Mouse (Mus musculus): ENCODE measurements around the gene Med12l. TPM values are rescaled to one million over a fixed set of nuclear protein-coding genes. Genes with fewer than 3 reads are reported as not detected.

The Med12l gene
- polyA plus RNA-seq, 1 experiment from 2014 or later = 2.1 TPM

DNA sequence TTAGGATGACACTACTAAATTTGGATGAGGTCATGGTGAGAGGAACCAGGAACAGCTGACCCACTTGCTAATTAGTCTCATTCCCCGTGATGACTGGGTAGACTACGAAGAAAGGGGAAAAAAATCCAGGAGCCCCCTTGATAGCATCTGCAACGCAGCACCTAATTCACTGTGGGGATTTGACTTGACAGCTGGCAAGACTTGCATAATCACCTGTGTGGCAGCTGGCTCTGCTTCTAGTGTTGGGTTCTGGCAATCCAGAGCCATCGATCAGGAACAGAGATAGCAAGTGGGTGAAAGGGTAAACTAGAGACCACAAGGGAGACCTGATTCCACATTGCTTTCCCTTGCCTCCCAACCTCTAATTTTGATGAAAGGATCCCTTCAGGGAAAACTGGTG lies 19.8 kb upstream of the Med12l start:
- Histone ChIP-seq H3K4me1 (ENCODE audit: control insufficient read depth, insufficient read depth, low read length) (no peaks in the 10 kb centered on the region), H3K4me3 (ENCODE audit: low read depth, low read length) (no peak overlapping the region), H3K36me3 (ENCODE audit: control insufficient read depth, insufficient read depth, low read length) (no peaks in the 10 kb centered on the region), H3K9ac (replicated peaks; ENCODE audit: low read depth, low read length) (no peak overlapping the region), H3K27me3 (ENCODE audit: control insufficient read depth, insufficient read depth, low read length) (no peaks in the 10 kb centered on the region), H3K27ac (ENCODE audit: low read length) (no peak overlapping the region), H3K4me2 (replicated peaks; ENCODE audit: low read depth, low read length) (no peak overlapping the region), H3K9me3 (ENCODE audit: control insufficient read depth, low read depth, low read length) (no peaks in the 10 kb centered on the region)
- ATAC-seq (ENCODE audit: insufficient number of reproducible peaks, insufficient read depth, low FRiP score, low read depth) = no peak
- WGBS = 43% methylated on average over 4 of the region's 4 CpGs

GRCm38 (mm10) chr3:58989374-58989773 lies 16.3 kb upstream of the Med12l start:
- 44% methylated on average over 3 of the region's 3 CpGs for WGBS
- H3K4me3 ChIP-seq (ENCODE audit: low read depth, low read length) = no peak overlapping the region
- H3K4me1 ChIP-seq (ENCODE audit: control insufficient read depth, insufficient read depth, low read length) = no peaks in the 10 kb centered on the region
- no peaks in the 10 kb centered on the region for H3K27me3 ChIP-seq (ENCODE audit: control insufficient read depth, insufficient read depth, low read length)
- H3K4me2 ChIP-seq (replicated peaks; ENCODE audit: low read depth, low read length) = no peak overlapping the region
- no peak overlapping the region for H3K9ac ChIP-seq (replicated peaks; ENCODE audit: low read depth, low read length)
- no peak for ATAC-seq (ENCODE audit: insufficient number of reproducible peaks, insufficient read depth, low FRiP score, low read depth)
- H3K9me3 ChIP-seq (ENCODE audit: control insufficient read depth, low read depth, low read length) = no peaks in the 10 kb centered on the region
- no peak overlapping the region for H3K27ac ChIP-seq (ENCODE audit: low read length)
- no peaks in the 10 kb centered on the region for H3K36me3 ChIP-seq (ENCODE audit: control insufficient read depth, insufficient read depth, low read length)

DNA sequence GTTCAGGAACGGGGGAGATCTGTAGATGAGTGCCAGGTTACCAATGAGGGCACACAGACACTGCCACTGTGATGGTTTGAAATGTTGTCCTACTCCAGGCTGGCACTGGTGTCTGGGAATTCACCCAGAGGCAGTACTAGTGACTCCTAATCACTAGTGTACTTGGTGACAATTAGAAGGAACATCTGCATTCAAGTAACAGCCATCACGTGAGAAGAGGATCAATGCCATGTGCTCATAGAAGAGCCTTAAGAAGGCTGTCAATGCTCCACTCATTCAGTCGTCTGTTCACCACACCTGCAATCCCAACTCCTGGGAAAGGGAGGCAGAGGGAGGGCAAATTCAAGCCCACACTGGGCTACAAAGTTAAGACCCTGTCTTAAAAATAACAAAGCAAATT lies 15.1 kb upstream of the Med12l start:
- Histone ChIP-seq H3K27me3 (ENCODE audit: control insufficient read depth, insufficient read depth, low read length) (no peaks in the 10 kb centered on the region), H3K36me3 (ENCODE audit: control insufficient read depth, insufficient read depth, low read length) (no peaks in the 10 kb centered on the region), H3K27ac (ENCODE audit: low read length) (no peak overlapping the region), H3K4me2 (replicated peaks; ENCODE audit: low read depth, low read length) (no peak overlapping the region), H3K4me1 (ENCODE audit: control insufficient read depth, insufficient read depth, low read length) (no peaks in the 10 kb centered on the region), H3K4me3 (ENCODE audit: low read depth, low read length) (no peak overlapping the region), H3K9ac (replicated peaks; ENCODE audit: low read depth, low read length) (no peak overlapping the region), H3K9me3 (ENCODE audit: control insufficient read depth, low read depth, low read length) (no peaks in the 10 kb centered on the region)
- WGBS = 54% methylated on average over 3 of the region's 3 CpGs
- ATAC-seq (ENCODE audit: insufficient number of reproducible peaks, insufficient read depth, low FRiP score, low read depth) = no peak

- H3K9me3 ChIP-seq (ENCODE audit: control insufficient read depth, low read depth, low read length) = no peaks in the 10 kb centered on the region
- H3K4me1 ChIP-seq (ENCODE audit: control insufficient read depth, insufficient read depth, low read length) = no peaks in the 10 kb centered on the region
- H3K9ac ChIP-seq (replicated peaks; ENCODE audit: low read depth, low read length) = no peak overlapping the region
- H3K27ac ChIP-seq (ENCODE audit: low read length) = no peak overlapping the region
- ATAC-seq (ENCODE audit: insufficient number of reproducible peaks, insufficient read depth, low FRiP score, low read depth) = no peak
- no peak overlapping the region for H3K4me3 ChIP-seq (ENCODE audit: low read depth, low read length)
- H3K4me2 ChIP-seq (replicated peaks; ENCODE audit: low read depth, low read length) = no peak overlapping the region
- H3K27me3 ChIP-seq (ENCODE audit: control insufficient read depth, insufficient read depth, low read length) = no peaks in the 10 kb centered on the region
- H3K36me3 ChIP-seq (ENCODE audit: control insufficient read depth, insufficient read depth, low read length) = no peaks in the 10 kb centered on the region
These were observed 13.5 kb upstream of the Med12l start for GRCm38 (mm10) chr3:58992122-58992521.

- no peak overlapping the region for H3K27ac ChIP-seq (ENCODE audit: low read length)
- H3K27me3 ChIP-seq (ENCODE audit: control insufficient read depth, insufficient read depth, low read length) = no peaks in the 10 kb centered on the region
- no peaks in the 10 kb centered on the region for H3K4me1 ChIP-seq (ENCODE audit: control insufficient read depth, insufficient read depth, low read length)
- no peaks in the 10 kb centered on the region for H3K9me3 ChIP-seq (ENCODE audit: control insufficient read depth, low read depth, low read length)
- ATAC-seq (ENCODE audit: insufficient number of reproducible peaks, insufficient read depth, low FRiP score, low read depth) = no peak
- no peak overlapping the region for H3K9ac ChIP-seq (replicated peaks; ENCODE audit: low read depth, low read length)
- H3K4me3 ChIP-seq (ENCODE audit: low read depth, low read length) = no peak overlapping the region
- no peak overlapping the region for H3K4me2 ChIP-seq (replicated peaks; ENCODE audit: low read depth, low read length)
- no peaks in the 10 kb centered on the region for H3K36me3 ChIP-seq (ENCODE audit: control insufficient read depth, insufficient read depth, low read length)
- 88% methylated on average over 3 of the region's 3 CpGs for WGBS
These were observed 12.0 kb upstream of the Med12l start for GRCm38 (mm10) chr3:58993619-58994018.

DNA sequence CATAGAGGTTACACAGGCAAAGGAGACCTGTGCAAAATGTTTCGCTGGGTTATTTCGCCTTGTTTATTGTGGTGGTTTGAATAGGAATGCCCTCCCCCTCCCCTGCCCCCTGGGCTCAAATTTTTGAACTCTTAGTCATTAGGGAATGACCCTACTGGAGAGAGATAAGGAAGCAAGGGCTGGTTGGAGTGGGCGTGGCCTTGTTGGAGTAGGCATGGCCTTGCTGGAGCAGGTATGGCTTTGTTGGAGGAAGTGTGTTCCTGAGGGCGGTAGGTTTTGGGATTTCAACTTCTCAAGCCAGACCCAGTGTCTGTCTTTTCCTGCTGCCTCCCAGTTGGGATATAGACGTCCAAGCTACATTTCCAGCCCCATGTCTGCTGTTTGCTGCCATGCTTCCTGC lies 1.9 kb upstream of the Med12l start:
- no peak overlapping the region for H3K4me3 ChIP-seq (ENCODE audit: low read depth, low read length)
- no peaks in the 10 kb centered on the region for H3K36me3 ChIP-seq (ENCODE audit: control insufficient read depth, insufficient read depth, low read length)
- no peak overlapping the region for H3K27ac ChIP-seq (ENCODE audit: low read length)
- 0 out of 2 replicates have a peak, but pooled peaks cover 4% of the 10 kb centered on the region for H3K4me1 ChIP-seq (ENCODE audit: control insufficient read depth, insufficient read depth, low read length)
- WGBS = 68% methylated on average over 5 of the region's 5 CpGs
- no peak for ATAC-seq (ENCODE audit: insufficient number of reproducible peaks, insufficient read depth, low FRiP score, low read depth)
- H3K9ac ChIP-seq (replicated peaks; ENCODE audit: low read depth, low read length) = no peak overlapping the region
- no peak overlapping the region for H3K4me2 ChIP-seq (replicated peaks; ENCODE audit: low read depth, low read length)
- H3K27me3 ChIP-seq (ENCODE audit: control insufficient read depth, insufficient read depth, low read length) = 0 out of 2 replicates have a peak, but pooled peaks cover 3% of the 10 kb centered on the region
- H3K9me3 ChIP-seq (ENCODE audit: control insufficient read depth, low read depth, low read length) = no peaks in the 10 kb centered on the region

DNA sequence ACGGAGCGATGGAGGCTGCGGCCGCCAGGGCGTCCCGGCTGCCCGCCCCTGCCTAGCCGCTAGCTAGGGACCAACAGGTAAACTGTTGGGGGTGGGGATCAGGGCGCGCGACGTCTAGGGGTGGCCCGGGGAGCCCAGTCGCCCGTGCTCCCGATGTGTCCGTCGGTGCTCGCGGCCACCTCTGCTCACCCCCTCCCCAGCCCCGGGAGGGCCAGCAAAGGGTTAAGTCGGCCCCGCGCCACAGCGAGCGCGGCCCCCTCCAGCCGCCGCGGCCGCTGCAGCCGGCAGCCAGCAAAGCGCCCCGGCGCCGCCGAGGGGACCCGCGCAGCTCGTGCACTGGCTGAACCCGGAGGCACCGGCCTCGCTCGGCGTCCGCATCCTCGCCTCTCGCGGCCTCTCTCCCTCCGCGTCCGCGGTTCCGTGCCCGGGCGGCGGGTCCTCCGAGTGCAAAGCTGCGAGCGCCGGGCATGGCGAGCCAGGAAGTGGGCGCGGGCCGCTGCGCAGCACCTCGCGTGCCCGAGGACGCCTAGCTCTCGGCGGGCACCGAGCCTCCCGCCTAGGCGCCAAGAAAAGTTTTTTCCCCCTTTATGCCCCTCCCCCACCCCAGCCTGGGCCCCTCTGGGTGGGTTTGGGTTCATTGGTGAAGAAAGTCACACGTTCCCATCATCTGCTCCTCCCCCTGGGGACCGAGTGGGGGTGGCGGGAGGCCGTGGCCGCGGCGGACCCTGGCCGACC lies 538 bp downstream of the Med12l start:
- Histone ChIP-seq H3K9ac (replicated peaks; ENCODE audit: low read depth, low read length) (peak overlapping the region; percentile 55), H3K27ac (ENCODE audit: low read length) (peak overlapping the region; percentile 84), H3K4me2 (replicated peaks; ENCODE audit: low read depth, low read length) (peak overlapping the region; percentile 98), H3K4me1 (ENCODE audit: control insufficient read depth, insufficient read depth, low read length) (0 out of 2 replicates have a peak, but pooled peaks cover 4% of the 10 kb centered on the region), H3K9me3 (ENCODE audit: control insufficient read depth, low read depth, low read length) (no peaks in the 10 kb centered on the region), H3K4me3 (ENCODE audit: low read depth, low read length) (peak overlapping the region; percentile 82), H3K36me3 (ENCODE audit: control insufficient read depth, insufficient read depth, low read length) (no peaks in the 10 kb centered on the region), H3K27me3 (ENCODE audit: control insufficient read depth, insufficient read depth, low read length) (0 out of 2 replicates have a peak, but pooled peaks cover 6% of the 10 kb centered on the region)
- ATAC-seq (ENCODE audit: insufficient number of reproducible peaks, insufficient read depth, low FRiP score, low read depth) = peak; percentile 66
- WGBS = under 1% methylated on average over 50 of the region's 83 CpGs

- no peaks in the 10 kb centered on the region for H3K9me3 ChIP-seq (ENCODE audit: control insufficient read depth, low read depth, low read length)
- H3K4me2 ChIP-seq (replicated peaks; ENCODE audit: low read depth, low read length) = peak overlapping the region; percentile 98
- H3K4me1 ChIP-seq (ENCODE audit: control insufficient read depth, insufficient read depth, low read length) = 0 out of 2 replicates have a peak, but pooled peaks cover 4% of the 10 kb centered on the region
- 0% methylated on average over 75 of the region's 77 CpGs for WGBS
- peak; percentile 83 for ATAC-seq (ENCODE audit: insufficient number of reproducible peaks, insufficient read depth, low FRiP score, low read depth)
- peak overlapping the region; percentile 82 for H3K4me3 ChIP-seq (ENCODE audit: low read depth, low read length)
- 0 out of 2 replicates have a peak, but pooled peaks cover 6% of the 10 kb centered on the region for H3K27me3 ChIP-seq (ENCODE audit: control insufficient read depth, insufficient read depth, low read length)
- peak overlapping the region; percentile 55 for H3K9ac ChIP-seq (replicated peaks; ENCODE audit: low read depth, low read length)
- no peaks in the 10 kb centered on the region for H3K36me3 ChIP-seq (ENCODE audit: control insufficient read depth, insufficient read depth, low read length)
- peak overlapping the region; percentile 84 for H3K27ac ChIP-seq (ENCODE audit: low read length)
These were observed 1.3 kb downstream of the Med12l start for GRCm38 (mm10) chr3:59006731-59007441.

Data from stomach, embryonic 14.5 days (tissue).